Mouse (Mus musculus) heart, embryonic 14.5 days (tissue): ENCODE data around the gene Rbp2. TPM values are rescaled to one million over a fixed set of nuclear protein-coding genes. Genes with fewer than 3 reads are reported as not detected.

ENCODE experiments used
- ATAC-seq: fragments of 200-750 bp; cut with Nextera tagmentation; 2 replicates; pipeline ENCODE4 v1.8.0; 2017; ENCODE audit warnings: low read depth, moderate TSS enrichment; ENCODE audit not compliant: insufficient number of reproducible peaks, insufficient read depth, low FRiP score
- H3K27ac ChIP-seq, 2 experiments: fragments of 200-500 bp in 1 of 2; fragments of 300-500 bp in 1 of 2; sonication (generic) in 1 of 2; replicated peaks in 1 of 2; 2 replicates each; pipeline ENCODE4 v1.5.1; 2012 to 2014; ENCODE audit warnings: low read depth in 2 of 2, low read length in 2 of 2, control low read depth in 1 of 2, mild to moderate bottlenecking in 1 of 2, mixed read lengths in 1 of 2; ENCODE audit not compliant: control insufficient read depth in 1 of 2, insufficient read depth in 1 of 2
- H3K27me3 ChIP-seq: fragments of 300-500 bp; sonication (generic); 2 replicates; pipeline ENCODE4 v1.6.1; 2014; ENCODE audit warnings: mild to moderate bottlenecking, low read length, control low read depth; ENCODE audit not compliant: control insufficient read depth, insufficient read depth
- H3K36me3 ChIP-seq: fragments of 300-500 bp; sonication (generic); 2 replicates; pipeline ENCODE4 v1.6.1; 2014; ENCODE audit warnings: mild to moderate bottlenecking, control low read depth, low read length, mixed read lengths; ENCODE audit not compliant: control insufficient read depth, insufficient read depth
- H3K4me1 ChIP-seq, 2 experiments: fragments of 200-500 bp in 1 of 2; fragments of 300-500 bp in 1 of 2; sonication (generic) in 1 of 2; 2 replicates each; pipeline ENCODE4 v1.6.1; 2012 to 2014; ENCODE audit warnings: low read length in 2 of 2, control low read depth in 1 of 2, mixed read lengths in 1 of 2; ENCODE audit not compliant: control insufficient read depth in 2 of 2, insufficient read depth in 2 of 2
- H3K4me2 ChIP-seq: fragments of 300-500 bp; sonication (generic); 2 replicates; pipeline ENCODE4 v1.6.1; 2014; ENCODE audit warnings: mild to moderate bottlenecking, low read length
- H3K4me3 ChIP-seq, 2 experiments: fragments of 200-500 bp in 1 of 2; fragments of 300-500 bp in 1 of 2; sonication (generic) in 1 of 2; 2 replicates each; pipeline ENCODE4 v1.5.1; 2012 to 2014; ENCODE audit warnings: low read length in 2 of 2, mild to moderate bottlenecking in 2 of 2, control low read depth in 1 of 2, low read depth in 1 of 2, moderate library complexity in 1 of 2; ENCODE audit not compliant: control insufficient read depth in 1 of 2, insufficient read depth in 1 of 2
- H3K9ac ChIP-seq: fragments of 300-500 bp; sonication (generic); 2 replicates; pipeline ENCODE4 v1.6.1; 2014; ENCODE audit warnings: mild to moderate bottlenecking, low read length
- H3K9me3 ChIP-seq: fragments of 300-500 bp; sonication (generic); 2 replicates; pipeline ENCODE4 v1.6.1; 2016; ENCODE audit warnings: low read length, control low read depth; ENCODE audit not compliant: control insufficient read depth
- WGBS: fragments of 180-500 bp; shearing (Covaris S2); extraction: QIAGEN DNeasy Blood & Tissue Kit; methylation state at CpG from one replicate; pipeline ENCODE4 v1.1.7; 2014; 5-methylcytosine and 5-hydroxymethylcytosine counted together
- polyA plus RNA-seq: library from polyadenylated mRNA; unstranded; fragments of >200 nt; fragmentation: Nextera tagmentation; extraction: Ambion mirVana; gene quantifications from 2 replicates; pipeline ENCODE4 v1.2.1, GENCODE M21; 2014

Rbp2 gene
- polyA plus RNA-seq, 1 experiment from 2014 or later: 0.35 TPM

GRCm38 (mm10) chr9:98480172-98480749 lies 5.7 kb upstream of the Rbp2 start:
- no peak for ATAC-seq
- no peaks in the 10 kb centered on the region for H3K36me3 ChIP-seq
- H3K27me3 ChIP-seq: no peaks in the 10 kb centered on the region

GRCm38 (mm10) chr9:98482256-98482655 lies 3.7 kb upstream of the Rbp2 start:
- no peak for ATAC-seq
- H3K4me3 ChIP-seq: no peak overlapping the region
- 60% methylated on average over 4 of the region's 4 CpGs for WGBS
- H3K9me3 ChIP-seq: no peaks in the 10 kb centered on the region
- no peak overlapping the region for H3K27ac ChIP-seq
- H3K4me1 ChIP-seq: no peaks in the 10 kb centered on the region; a peak in 1 of 4 replicates
- no peaks in the 10 kb centered on the region for H3K27me3 ChIP-seq
- no peaks in the 10 kb centered on the region for H3K36me3 ChIP-seq
- H3K4me2 ChIP-seq: no peak overlapping the region
- H3K9ac ChIP-seq: no peak overlapping the region

More at GRCm38 (mm10) chr9:98480172-98480749, 5.7 kb upstream of the Rbp2 start:
- Histone ChIP-seq H3K27ac (no peak overlapping the region), H3K4me1 (no peaks in the 10 kb centered on the region), H3K9me3 (no peaks in the 10 kb centered on the region), H3K4me2 (no peak overlapping the region), H3K9ac (no peak overlapping the region), H3K4me3 (no peak overlapping the region)
- WGBS: 85% methylated on average over 2 of the region's 2 CpGs

GRCm38 (mm10) chr9:98485020-98485419 lies 895 bp upstream of the Rbp2 start:
- no peak for ATAC-seq
- Histone ChIP-seq H3K9ac (no peak overlapping the region), H3K4me2 (no peak overlapping the region), H3K27ac (no peak overlapping the region), H3K27me3 (no peaks in the 10 kb centered on the region), H3K9me3 (no peaks in the 10 kb centered on the region), H3K4me3 (no peak overlapping the region), H3K4me1 (peaks cover 0 to under 1% of the 10 kb centered on the region in 2 experiments; a peak in 2 of 4 replicates), H3K36me3 (no peaks in the 10 kb centered on the region)
- 73% methylated on average over 7 of the region's 7 CpGs for WGBS

- WGBS: 35% methylated on average over 6 of the region's 6 CpGs
- H3K4me3 ChIP-seq: no peak overlapping the region
- peaks cover 0 to 4% of the 10 kb centered on the region in 2 experiments; a peak in 3 of 4 replicates for H3K4me1 ChIP-seq
- no peaks in the 10 kb centered on the region for H3K36me3 ChIP-seq
- no peak for ATAC-seq
- H3K9me3 ChIP-seq: no peaks in the 10 kb centered on the region
- no peak overlapping the region for H3K4me2 ChIP-seq
- H3K27me3 ChIP-seq: no peaks in the 10 kb centered on the region
- H3K27ac ChIP-seq: no peak overlapping the region
- H3K9ac ChIP-seq: no peak overlapping the region
These were observed 1.4 kb downstream of the Rbp2 start for GRCm38 (mm10) chr9:98487273-98487672.

DNA sequence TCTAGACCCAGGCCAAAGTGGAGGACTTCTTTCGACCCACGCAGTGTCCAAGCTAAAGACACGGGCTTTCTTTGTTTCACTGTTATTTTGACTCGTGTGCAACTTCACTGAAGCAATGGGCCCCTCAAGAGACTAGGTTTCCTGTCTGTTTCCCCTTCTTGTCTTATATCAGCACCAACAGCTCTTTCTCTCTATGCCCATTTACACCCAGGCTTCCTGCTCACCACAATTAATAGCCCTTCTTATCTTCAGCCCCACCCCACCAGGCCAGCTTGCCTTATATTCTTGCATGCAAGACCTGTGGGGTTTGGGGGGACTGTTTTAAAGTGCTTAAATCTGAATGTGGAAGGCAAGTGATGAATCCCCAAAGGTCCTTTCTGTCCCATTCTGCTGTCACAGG lies 3.6 kb downstream of the Rbp2 start:
- H3K9ac ChIP-seq: no peak overlapping the region
- no peak overlapping the region for H3K4me2 ChIP-seq
- peaks cover 0 to 4% of the 10 kb centered on the region in 2 experiments; a peak in 3 of 4 replicates for H3K4me1 ChIP-seq
- WGBS: 58% methylated on average over 4 of the region's 4 CpGs
- no peak for ATAC-seq
- H3K27me3 ChIP-seq: no peaks in the 10 kb centered on the region
- no peaks in the 10 kb centered on the region for H3K9me3 ChIP-seq
- no peak overlapping the region for H3K27ac ChIP-seq
- H3K36me3 ChIP-seq: no peaks in the 10 kb centered on the region
- H3K4me3 ChIP-seq: no peak overlapping the region

DNA sequence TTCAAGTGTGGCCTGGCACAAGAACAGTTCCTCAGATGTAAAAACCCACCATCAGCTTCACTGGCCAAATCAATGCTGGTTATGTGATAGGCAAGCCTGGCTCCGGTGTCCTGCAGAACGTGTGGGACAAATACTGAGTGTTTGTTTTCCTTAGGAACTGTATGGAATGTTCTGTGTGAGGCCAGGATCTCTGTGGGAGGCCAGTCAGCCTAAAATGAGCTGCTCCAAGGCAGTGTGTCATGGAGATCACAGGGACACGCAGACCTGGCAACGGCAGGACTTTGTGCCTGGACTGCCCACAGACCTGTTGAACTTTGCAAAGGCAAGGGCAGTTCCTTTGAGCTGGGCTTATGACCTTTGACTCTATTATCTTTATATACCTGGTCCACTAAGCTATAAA lies 4.2 kb downstream of the Rbp2 start:
- Histone ChIP-seq H3K4me1 (peaks cover 0 to 4% of the 10 kb centered on the region in 2 experiments; a peak in 3 of 4 replicates), H3K36me3 (no peaks in the 10 kb centered on the region), H3K27me3 (no peaks in the 10 kb centered on the region), H3K4me2 (no peak overlapping the region), H3K27ac (no peak overlapping the region), H3K9me3 (no peaks in the 10 kb centered on the region), H3K9ac (no peak overlapping the region), H3K4me3 (no peak overlapping the region)
- no peak for ATAC-seq
- WGBS: 28% methylated on average over 4 of the region's 4 CpGs

- Histone ChIP-seq H3K9me3 (no peaks in the 10 kb centered on the region), H3K4me3 (no peak overlapping the region), H3K36me3 (no peaks in the 10 kb centered on the region), H3K9ac (no peak overlapping the region), H3K27ac (no peak overlapping the region), H3K27me3 (no peaks in the 10 kb centered on the region), H3K4me2 (no peak overlapping the region), H3K4me1 (peaks cover 0 to 4% of the 10 kb centered on the region in 2 experiments; a peak in 3 of 4 replicates)
- ATAC-seq: no peak
- 86% methylated on average over 5 of the region's 5 CpGs for WGBS
These were observed 5.2 kb downstream of the Rbp2 start for GRCm38 (mm10) chr9:98491071-98491470.

GRCm38 (mm10) chr9:98492212-98492611 lies 6.3 kb downstream of the Rbp2 start:
- no peak overlapping the region for H3K27ac ChIP-seq

More at GRCm38 (mm10) chr9:98492212-98492611, 6.3 kb downstream of the Rbp2 start:
- no peaks in the 10 kb centered on the region for H3K36me3 ChIP-seq
- H3K4me1 ChIP-seq: peaks cover 0 to 5% of the 10 kb centered on the region in 2 experiments; a peak in 3 of 4 replicates
- no peak for ATAC-seq
- H3K27me3 ChIP-seq: no peaks in the 10 kb centered on the region
- no peak overlapping the region for H3K4me2 ChIP-seq
- WGBS: 53% methylated on average over 5 of the region's 5 CpGs
- H3K4me3 ChIP-seq: no peak overlapping the region
- no peak overlapping the region for H3K9ac ChIP-seq
- H3K9me3 ChIP-seq: no peaks in the 10 kb centered on the region
